Mouse (Mus musculus) liver (tissue): ENCODE measurements at regions not wholly inside any gene's neighbourhood (a gene's known extent, or its start where the extent isn't known, plus 50 kb on each side); places are given as distances from the start of the nearest gene placed in this dataset.

ENCODE experiments used
- DNase-seq: peaks from one replicate; pipeline ENCODE4 v3.0.0-alpha.2; 2020; ENCODE audit warnings: mixed read lengths

DNA sequence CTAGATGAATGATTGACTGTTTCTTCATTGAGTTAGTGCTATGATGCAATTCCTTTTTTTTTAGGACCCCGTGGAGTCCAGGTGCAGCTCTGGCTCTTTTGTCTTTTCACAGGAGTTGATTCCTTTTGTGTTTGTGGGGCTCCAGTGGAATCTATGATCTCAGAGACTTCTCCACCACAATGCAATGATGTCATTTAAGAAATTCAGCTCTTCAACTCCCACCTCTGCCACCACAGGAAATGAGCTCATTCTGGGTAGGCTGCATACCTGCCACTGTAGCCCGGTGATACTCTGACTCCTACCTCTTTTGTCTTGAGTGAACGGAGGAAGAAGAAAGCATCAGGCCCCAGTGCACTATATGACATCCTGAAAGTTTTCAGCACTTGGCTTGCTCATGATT is 173.8 kb downstream of the Slc30a10 start:
- DNase-seq = no peak

DNA sequence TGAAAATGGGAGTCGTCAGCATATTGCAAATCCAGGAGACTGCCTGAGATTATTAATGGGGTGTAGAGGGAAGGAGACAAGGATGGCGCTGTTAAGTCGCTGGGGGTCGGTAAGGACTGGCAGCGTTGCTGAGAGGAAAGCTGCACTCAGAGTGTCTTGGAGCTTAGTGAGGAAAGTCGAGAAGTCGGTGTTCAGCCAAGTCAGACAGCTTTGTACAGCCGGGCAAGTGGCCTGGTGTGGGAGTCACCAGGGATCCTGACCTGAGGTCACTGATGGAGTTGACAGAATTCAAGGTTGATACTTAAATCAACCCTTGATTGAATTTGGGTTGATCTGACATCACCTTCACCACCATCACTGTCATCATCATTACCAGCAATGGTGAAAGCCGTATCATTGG is 175.3 kb downstream of the Slc30a10 start:
- DNase-seq = no peak

DNA sequence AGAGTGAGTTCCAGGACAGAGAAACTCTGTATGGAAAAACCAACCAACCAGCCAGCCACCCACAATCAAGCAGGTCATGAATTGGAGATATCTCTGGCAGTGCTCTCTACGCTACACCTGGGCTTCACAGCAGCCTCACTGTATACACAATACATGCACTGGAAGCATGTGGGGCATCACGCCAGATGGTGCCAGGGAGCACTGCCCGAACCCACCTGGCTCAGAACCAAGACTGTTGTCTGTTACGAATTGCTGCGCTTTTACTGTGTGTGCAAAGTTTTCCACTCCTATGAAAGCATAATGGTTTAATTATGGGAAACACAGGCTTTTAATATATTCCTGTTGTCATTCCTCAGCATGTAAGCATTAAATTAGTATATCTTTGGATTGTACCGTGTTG is 184.0 kb downstream of the Slc30a10 start:
- DNase-seq = no peak

- DNase-seq = no peak
Observed at GRCm38 (mm10) chr1:185639486-185639885, 184.8 kb downstream of the Slc30a10 start.

DNA sequence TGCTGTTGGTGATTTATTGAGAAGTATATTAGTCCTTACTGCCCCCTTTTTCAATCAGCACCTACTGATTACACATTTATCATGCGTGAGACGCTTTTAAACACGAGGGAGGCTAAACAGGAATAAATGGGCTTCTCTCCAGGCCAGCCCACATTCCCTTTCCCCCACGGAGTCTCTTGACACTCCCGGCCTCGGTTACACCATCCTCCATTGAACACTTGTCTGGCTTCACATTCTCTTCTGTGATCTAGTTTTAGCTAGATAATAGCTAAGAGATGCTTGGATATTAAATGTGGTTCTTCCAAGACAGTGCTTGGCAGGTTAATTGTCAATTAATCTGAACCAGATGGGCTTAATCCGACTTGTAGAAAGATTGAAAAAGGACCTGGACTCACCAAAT is 189.4 kb downstream of the Slc30a10 start:
- no peak for DNase-seq

DNA sequence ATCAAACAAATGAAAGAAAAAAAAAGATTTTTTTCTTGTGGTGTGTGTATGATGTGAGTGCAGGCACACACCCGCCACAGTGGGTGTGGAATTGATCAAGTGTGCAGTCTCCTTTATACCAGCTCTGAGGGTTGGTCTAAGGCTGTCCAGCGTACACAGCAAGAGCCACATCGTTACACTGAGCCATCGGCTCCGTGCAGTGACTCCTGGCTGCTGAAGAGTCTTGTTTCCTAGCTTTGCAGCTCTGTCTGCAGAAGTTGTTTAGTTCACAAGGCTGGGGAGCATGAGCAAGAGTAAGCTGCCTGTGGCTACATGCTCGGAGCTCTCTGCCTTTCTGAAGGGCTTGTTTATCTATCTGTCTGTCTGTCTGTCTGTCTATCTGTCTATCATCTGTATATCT is 193.5 kb downstream of the Slc30a10 start:
- DNase-seq = no peak

DNA sequence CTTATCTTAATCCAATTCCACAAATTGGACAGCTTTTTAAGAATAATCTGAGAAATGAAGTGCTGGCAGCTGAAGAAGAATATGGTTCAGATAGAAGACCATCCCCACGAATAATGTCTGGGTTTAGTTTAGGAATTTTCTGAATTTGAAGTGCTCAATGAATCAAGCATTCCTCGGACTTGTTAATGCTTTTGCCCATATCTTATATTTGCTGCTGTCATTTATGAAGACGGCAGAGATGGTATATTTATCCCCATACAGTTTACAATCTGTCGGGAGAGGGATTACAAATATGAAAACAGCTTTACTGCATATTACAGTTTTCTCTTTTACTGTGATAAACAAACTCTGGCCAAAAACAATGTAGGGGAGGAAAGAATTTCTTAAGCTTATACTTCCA is 194.3 kb downstream of the Slc30a10 start:
- DNase-seq = no peak

DNA sequence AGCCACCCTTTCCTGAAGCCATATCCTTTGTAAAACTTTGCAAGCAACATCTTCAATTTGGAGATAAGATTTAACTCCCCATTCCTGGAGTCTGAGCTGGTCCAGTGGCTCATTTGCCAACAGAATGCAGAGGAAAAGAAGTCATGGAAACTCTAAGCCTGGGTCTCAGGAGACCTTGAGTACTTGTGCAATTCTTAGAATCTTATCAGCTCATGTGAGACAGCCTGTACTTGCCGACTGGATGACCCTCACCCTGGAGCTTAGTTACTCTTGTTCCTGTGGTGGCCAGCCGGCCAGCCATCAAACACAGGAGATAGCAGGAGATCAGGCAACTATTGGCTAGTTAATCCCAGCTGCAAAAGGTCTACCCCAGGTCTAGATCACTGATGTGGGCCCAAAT is 196.3 kb downstream of the Slc30a10 start:
- DNase-seq = no peak

DNA sequence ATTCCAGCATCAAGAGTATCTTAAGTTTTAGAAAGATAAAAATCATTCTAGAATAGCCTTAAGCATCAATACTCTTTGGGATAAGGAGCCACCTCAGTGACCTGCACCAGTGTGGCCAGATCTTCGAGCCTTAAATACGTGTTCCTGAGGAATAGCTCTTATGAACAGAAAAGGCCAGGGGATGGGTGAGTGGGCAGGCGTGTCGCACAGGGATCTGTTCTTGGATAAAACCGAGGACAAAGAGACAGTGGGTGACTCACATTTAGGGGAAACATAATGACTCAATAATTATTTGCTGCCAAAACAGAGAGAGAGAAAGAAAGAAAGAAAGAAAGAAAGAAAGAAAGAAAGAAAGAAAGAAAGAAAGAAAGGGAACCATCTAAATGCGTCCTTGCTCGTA is 200.4 kb downstream of the Slc30a10 start:
- DNase-seq = no peak

DNA sequence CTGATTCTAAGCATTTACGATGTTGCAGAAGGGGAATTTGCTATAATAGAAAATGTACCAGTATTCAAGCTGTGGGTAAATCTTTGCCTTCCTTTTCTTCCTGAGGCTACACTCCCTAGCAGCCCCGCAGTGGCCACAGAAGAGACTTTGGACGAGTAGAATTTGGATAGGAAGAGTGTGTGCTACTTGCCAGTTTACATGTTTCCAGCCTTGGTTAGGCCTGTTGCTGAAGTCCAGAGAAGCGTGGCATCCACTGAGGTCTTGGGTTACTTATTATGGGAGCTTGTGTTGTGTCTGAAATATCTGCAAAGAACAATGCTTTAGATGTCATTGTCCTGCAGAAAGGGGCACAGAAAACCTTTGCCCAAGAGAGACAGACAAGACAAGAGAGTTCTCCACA is 200.8 kb downstream of the Slc30a10 start:
- no peak for DNase-seq

DNA sequence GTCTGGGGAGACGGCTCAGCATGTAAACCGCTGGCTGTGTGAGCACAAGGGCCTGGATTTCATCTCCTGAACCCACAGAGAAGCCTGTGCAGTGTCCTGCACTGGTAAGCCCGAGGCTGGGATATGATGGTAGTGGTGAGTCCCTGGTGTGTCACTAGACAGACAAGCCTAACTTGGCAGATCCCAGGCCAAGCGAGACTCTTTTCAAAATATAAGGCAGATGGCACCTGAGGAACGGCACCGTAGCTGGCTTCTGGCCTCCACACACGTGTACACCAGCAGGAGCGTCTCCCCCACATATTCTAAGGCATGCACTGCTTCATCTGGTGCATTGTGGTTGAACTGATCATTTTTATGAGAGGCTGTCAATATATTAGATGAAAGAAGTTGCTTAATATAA is 202.6 kb downstream of the Slc30a10 start:
- DNase-seq = no peak

DNA sequence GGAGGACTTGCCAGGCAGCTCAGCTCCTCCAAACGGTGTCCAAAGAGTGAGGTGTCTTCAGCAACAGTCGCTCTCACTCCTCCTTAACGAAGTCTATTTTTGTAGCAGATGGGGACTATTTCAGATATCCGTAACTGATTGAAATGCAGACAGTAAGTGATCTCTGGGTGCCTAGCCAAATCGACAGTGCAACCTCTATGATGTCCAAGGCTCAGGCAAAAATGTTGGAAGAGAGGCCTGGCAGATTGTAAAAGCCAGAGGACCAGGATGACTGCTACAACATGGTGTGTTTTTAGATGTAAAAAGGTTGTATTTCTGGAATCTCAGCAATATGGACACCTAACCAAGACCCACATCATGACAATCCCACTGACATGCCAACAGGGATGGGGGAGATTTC is 204.8 kb downstream of the Slc30a10 start:
- no peak for DNase-seq

GRCm38 (mm10) chr1:185662336-185662735 is 207.7 kb downstream of the Slc30a10 start:
- no peak for DNase-seq

DNA sequence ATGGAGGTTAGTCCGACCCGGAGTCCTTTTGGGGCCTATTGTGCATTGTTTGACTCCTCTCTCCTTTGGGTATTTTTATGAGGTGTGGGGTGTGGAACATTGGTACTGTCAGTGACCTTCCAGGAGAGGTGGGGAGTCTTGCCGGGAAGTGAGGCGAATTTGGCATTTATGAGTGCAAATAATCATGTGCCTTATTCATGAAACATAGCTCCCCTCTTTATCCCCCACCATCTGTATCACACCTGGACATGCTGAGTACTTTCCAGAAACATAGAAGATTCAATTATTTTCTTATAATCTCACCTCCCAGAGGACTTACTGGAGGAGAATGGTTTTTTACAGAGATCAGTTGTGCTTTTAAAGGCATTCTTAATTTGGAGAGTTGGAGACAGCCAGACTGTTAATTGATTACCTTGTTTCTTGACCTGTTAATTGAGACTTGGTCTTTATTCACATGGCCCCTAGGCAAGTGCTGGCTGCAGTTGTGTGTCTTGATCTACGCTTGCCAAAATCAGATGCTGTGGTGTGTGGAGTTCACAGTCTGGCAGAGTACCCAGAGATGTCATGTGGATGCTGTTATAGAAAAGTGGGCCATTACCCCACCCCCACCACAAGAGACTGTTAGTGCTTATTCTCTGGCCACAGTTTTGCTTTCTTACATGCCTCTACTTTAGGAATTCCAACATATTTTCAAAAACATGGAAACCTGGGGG is 215.5 kb downstream of the Slc30a10 start:
- no peak for DNase-seq

DNA sequence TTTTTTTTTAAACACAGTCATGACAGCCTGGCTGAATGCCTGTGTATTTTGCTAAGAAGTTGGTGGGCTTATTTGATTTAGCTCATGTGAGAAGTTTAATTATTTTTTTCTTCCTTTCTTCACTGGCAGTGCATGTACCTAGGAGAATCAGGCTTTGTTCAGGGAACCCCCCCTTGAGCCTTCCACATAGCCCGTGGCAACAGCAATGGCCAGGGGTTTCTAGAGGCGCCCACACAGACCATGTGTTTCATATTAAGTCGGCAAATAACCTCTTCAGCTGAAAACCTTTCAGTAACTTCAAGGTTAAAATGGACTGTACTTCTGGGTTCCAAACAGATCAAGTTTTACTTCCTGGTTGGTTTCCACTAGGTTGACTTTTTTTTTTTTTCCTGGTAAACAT is 218.3 kb downstream of the Slc30a10 start:
- DNase-seq = no peak

- DNase-seq = no peak
Observed at GRCm38 (mm10) chr1:185675674-185676420, 221.2 kb downstream of the Slc30a10 start.

GRCm38 (mm10) chr1:185681610-185682457 is 227.2 kb downstream of the Slc30a10 start:
- peak; percentile 79 for DNase-seq

- DNase-seq = no peak
Observed at GRCm38 (mm10) chr1:185682458-185682750, 227.8 kb downstream of the Slc30a10 start.

GRCm38 (mm10) chr1:185684638-185685037 is 230.0 kb downstream of the Slc30a10 start:
- peak; percentile 53 for DNase-seq

DNA sequence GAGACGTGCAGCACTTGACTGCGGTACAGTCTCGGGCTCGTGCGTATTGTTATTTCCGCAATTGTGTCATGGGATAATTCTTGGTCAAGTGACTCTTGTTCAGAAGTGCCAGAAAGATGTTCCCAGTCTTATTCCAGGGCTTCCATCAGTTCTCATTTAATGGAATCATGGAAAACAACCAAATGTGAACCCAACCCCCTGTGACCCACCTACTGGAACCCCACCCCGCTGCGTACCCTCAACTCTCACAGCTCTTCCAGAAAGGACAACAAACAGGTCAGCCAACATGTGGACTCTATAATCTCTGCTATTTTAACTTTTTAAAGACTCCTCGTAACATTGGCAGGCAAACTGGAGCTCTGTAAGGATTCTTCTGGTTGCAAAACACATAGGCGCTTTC is 233.9 kb downstream of the Slc30a10 start:
- DNase-seq = no peak

DNA sequence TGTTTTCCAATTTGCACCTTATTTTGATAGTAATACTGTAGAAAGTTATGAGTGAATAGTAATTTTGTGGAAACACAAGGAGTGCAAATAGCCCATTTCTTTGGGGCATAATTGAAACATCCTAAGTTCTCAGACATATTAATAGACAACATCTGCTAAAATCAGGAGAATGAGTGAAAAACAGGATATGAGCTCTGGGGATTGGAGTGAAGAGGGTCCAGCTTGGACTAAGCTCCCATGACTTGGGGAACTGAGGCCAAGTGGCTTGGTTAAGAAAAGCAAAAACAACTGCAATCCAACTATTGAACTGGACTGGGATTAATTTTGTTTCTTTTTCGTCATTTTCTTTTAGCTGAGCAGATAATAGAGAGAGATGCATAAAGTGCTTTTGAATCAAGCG is 240.7 kb downstream of the Slc30a10 start:
- no peak for DNase-seq

DNA sequence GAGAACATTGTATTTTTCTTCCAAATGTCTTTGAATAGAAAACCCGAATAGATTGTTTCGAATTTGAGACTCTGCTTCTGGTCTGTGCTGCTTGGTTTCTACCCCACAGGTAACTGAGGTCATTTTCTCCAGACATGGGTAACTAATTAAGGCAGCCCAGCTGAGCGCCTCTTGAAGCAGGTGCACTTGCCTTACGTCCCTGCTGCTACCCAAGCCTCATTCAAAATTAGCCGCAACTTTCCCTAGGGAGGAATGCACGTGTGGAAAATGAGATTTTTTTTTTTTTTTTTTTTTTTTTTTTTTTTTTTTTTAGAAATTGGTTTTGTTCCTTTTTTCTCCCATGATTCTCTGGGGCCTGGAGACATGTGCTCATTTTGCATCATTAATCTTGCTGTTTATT is 245.1 kb downstream of the Slc30a10 start:
- no peak for DNase-seq

DNA sequence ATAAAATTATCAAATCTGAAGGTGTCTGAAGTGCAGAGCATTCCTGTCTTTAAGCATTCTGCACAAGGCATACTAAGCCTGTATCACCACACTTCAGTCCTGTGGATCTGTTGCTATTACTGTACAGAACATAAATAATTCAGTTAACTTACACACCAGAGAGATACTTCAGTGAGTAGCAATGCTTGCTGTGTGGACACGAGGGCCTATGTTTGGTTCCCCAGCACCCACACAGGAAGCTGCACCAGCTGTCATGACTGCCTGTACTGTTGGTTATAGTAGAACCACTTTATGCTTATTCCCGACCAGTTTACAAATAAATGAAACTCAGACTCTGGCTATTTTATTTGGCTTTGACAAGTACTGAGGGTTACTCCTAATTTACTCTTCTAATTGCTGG is 271.7 kb downstream of the Slc30a10 start:
- no peak for DNase-seq

GRCm38 (mm10) chr1:185726811-185727210 is 272.2 kb downstream of the Slc30a10 start:
- no peak for DNase-seq
